Mouse (Mus musculus): ENCODE measurements around the gene Tnr. TPM values are rescaled to one million over a fixed set of nuclear protein-coding genes. Genes with fewer than 3 reads are reported as not detected.

The Tnr gene
- polyA plus RNA-seq, 1 experiment from 2014 or later = 0.09 TPM

- no peak overlapping the region for H3K4me3 ChIP-seq (ENCODE audit: low read length)
- no peak overlapping the region for H3K4me2 ChIP-seq (ENCODE audit: low read depth, low read length)
- ATAC-seq (ENCODE audit: low read depth) = no peak
- no peaks in the 10 kb centered on the region for H3K36me3 ChIP-seq (ENCODE audit: control insufficient read depth, insufficient read depth, low read length)
- H3K27ac ChIP-seq (ENCODE audit: low read length) = no peak overlapping the region
- H3K9ac ChIP-seq (ENCODE audit: low read length) = no peak overlapping the region
- H3K9me3 ChIP-seq (ENCODE audit: control insufficient read depth, low read length) = no peaks in the 10 kb centered on the region
- no peaks in the 10 kb centered on the region for H3K27me3 ChIP-seq (ENCODE audit: control insufficient read depth, insufficient read depth, low read depth, low read length)
- WGBS = 35% methylated on average over 3 of the region's 3 CpGs
- H3K4me1 ChIP-seq (replicated peaks; ENCODE audit: control insufficient read depth, insufficient read depth, low read length) = no peaks in the 10 kb centered on the region
Measured at GRCm38 (mm10) chr1:159809493-159809892, 285.9 kb downstream of the Tnr start.

- no peaks in the 10 kb centered on the region for H3K4me1 ChIP-seq (replicated peaks; ENCODE audit: control insufficient read depth, insufficient read depth, low read length)
- no peak overlapping the region for H3K4me2 ChIP-seq (ENCODE audit: low read depth, low read length)
- ATAC-seq (ENCODE audit: low read depth) = no peak
- H3K9me3 ChIP-seq (ENCODE audit: control insufficient read depth, low read length) = no peaks in the 10 kb centered on the region
- H3K36me3 ChIP-seq (ENCODE audit: control insufficient read depth, insufficient read depth, low read length) = no peaks in the 10 kb centered on the region
- no peak overlapping the region for H3K4me3 ChIP-seq (ENCODE audit: low read length)
- H3K27me3 ChIP-seq (ENCODE audit: control insufficient read depth, insufficient read depth, low read depth, low read length) = no peaks in the 10 kb centered on the region
- no peak overlapping the region for H3K9ac ChIP-seq (ENCODE audit: low read length)
- H3K27ac ChIP-seq (ENCODE audit: low read length) = no peak overlapping the region
- WGBS = 72% methylated on average over 2 of the region's 2 CpGs
Measured at GRCm38 (mm10) chr1:159811805-159812204, 288.2 kb downstream of the Tnr start.

GRCm38 (mm10) chr1:159812820-159813411 is 289.3 kb downstream of the Tnr start:
- H3K4me1 ChIP-seq (replicated peaks; ENCODE audit: control insufficient read depth, insufficient read depth, low read length) = no peaks in the 10 kb centered on the region
- no peak overlapping the region for H3K27ac ChIP-seq (ENCODE audit: low read length)
- no peaks in the 10 kb centered on the region for H3K36me3 ChIP-seq (ENCODE audit: control insufficient read depth, insufficient read depth, low read length)
- peak overlapping the region; percentile 0 for H3K4me2 ChIP-seq (ENCODE audit: low read depth, low read length)
- no peak overlapping the region for H3K4me3 ChIP-seq (ENCODE audit: low read length)
- H3K9ac ChIP-seq (ENCODE audit: low read length) = no peak overlapping the region
- H3K27me3 ChIP-seq (ENCODE audit: control insufficient read depth, insufficient read depth, low read depth, low read length) = no peaks in the 10 kb centered on the region
- ATAC-seq (ENCODE audit: low read depth) = peak; percentile 82
- H3K9me3 ChIP-seq (ENCODE audit: control insufficient read depth, low read length) = no peaks in the 10 kb centered on the region
- WGBS = 9% methylated on average over 7 of the region's 8 CpGs

- 57% methylated on average over 3 of the region's 3 CpGs for WGBS
- Histone ChIP-seq H3K27me3 (ENCODE audit: control insufficient read depth, insufficient read depth, low read depth, low read length) (no peaks in the 10 kb centered on the region), H3K9me3 (ENCODE audit: control insufficient read depth, low read length) (no peaks in the 10 kb centered on the region), H3K9ac (ENCODE audit: low read length) (no peak overlapping the region), H3K27ac (ENCODE audit: low read length) (no peak overlapping the region), H3K4me2 (ENCODE audit: low read depth, low read length) (no peak overlapping the region), H3K4me1 (replicated peaks; ENCODE audit: control insufficient read depth, insufficient read depth, low read length) (no peaks in the 10 kb centered on the region), H3K4me3 (ENCODE audit: low read length) (no peak overlapping the region), H3K36me3 (ENCODE audit: control insufficient read depth, insufficient read depth, low read length) (no peaks in the 10 kb centered on the region)
- no peak for ATAC-seq (ENCODE audit: low read depth)
Measured at GRCm38 (mm10) chr1:159814348-159814747, 290.8 kb downstream of the Tnr start.

GRCm38 (mm10) chr1:159816614-159817371 is 293.2 kb downstream of the Tnr start:
- Histone ChIP-seq H3K27ac (ENCODE audit: low read length) (no peak overlapping the region), H3K9me3 (ENCODE audit: control insufficient read depth, low read length) (no peaks in the 10 kb centered on the region), H3K4me1 (replicated peaks; ENCODE audit: control insufficient read depth, insufficient read depth, low read length) (no peaks in the 10 kb centered on the region), H3K4me2 (ENCODE audit: low read depth, low read length) (no peak overlapping the region), H3K9ac (ENCODE audit: low read length) (no peak overlapping the region), H3K4me3 (ENCODE audit: low read length) (no peak overlapping the region), H3K27me3 (ENCODE audit: control insufficient read depth, insufficient read depth, low read depth, low read length) (no peaks in the 10 kb centered on the region), H3K36me3 (ENCODE audit: control insufficient read depth, insufficient read depth, low read length) (no peaks in the 10 kb centered on the region)
- no peak for ATAC-seq (ENCODE audit: low read depth)
- WGBS = 25% methylated on average over 8 of the region's 8 CpGs

- Histone ChIP-seq H3K9me3 (ENCODE audit: control insufficient read depth, low read length) (no peaks in the 10 kb centered on the region), H3K27ac (ENCODE audit: low read length) (no peak overlapping the region), H3K9ac (ENCODE audit: low read length) (no peak overlapping the region), H3K4me3 (ENCODE audit: low read length) (no peak overlapping the region), H3K4me1 (replicated peaks; ENCODE audit: control insufficient read depth, insufficient read depth, low read length) (no peaks in the 10 kb centered on the region), H3K4me2 (ENCODE audit: low read depth, low read length) (no peak overlapping the region), H3K27me3 (ENCODE audit: control insufficient read depth, insufficient read depth, low read depth, low read length) (no peaks in the 10 kb centered on the region), H3K36me3 (ENCODE audit: control insufficient read depth, insufficient read depth, low read length) (no peaks in the 10 kb centered on the region)
- no peak for ATAC-seq (ENCODE audit: low read depth)
- 45% methylated on average over 3 of the region's 3 CpGs for WGBS
Measured at GRCm38 (mm10) chr1:159819511-159819910, 295.9 kb downstream of the Tnr start.

GRCm38 (mm10) chr1:159822416-159822815 is 298.8 kb downstream of the Tnr start:
- ATAC-seq (ENCODE audit: low read depth) = no peak
- WGBS = 44% methylated on average over 2 of the region's 2 CpGs
- H3K27me3 ChIP-seq (ENCODE audit: control insufficient read depth, insufficient read depth, low read depth, low read length) = no peaks in the 10 kb centered on the region

GRCm38 (mm10) chr1:159828531-159828930 is 305.0 kb downstream of the Tnr start:
- no peaks in the 10 kb centered on the region for H3K9me3 ChIP-seq (ENCODE audit: control insufficient read depth, low read length)
- H3K4me1 ChIP-seq (replicated peaks; ENCODE audit: control insufficient read depth, insufficient read depth, low read length) = no peaks in the 10 kb centered on the region
- H3K27ac ChIP-seq (ENCODE audit: low read length) = no peak overlapping the region
- H3K4me2 ChIP-seq (ENCODE audit: low read depth, low read length) = no peak overlapping the region
- H3K27me3 ChIP-seq (ENCODE audit: control insufficient read depth, insufficient read depth, low read depth, low read length) = no peaks in the 10 kb centered on the region
- WGBS = 89% methylated on average over 2 of the region's 2 CpGs
- no peak for ATAC-seq (ENCODE audit: low read depth)
- H3K36me3 ChIP-seq (ENCODE audit: control insufficient read depth, insufficient read depth, low read length) = no peaks in the 10 kb centered on the region
- no peak overlapping the region for H3K4me3 ChIP-seq (ENCODE audit: low read length)
- no peak overlapping the region for H3K9ac ChIP-seq (ENCODE audit: low read length)

More at GRCm38 (mm10) chr1:159822416-159822815, 298.8 kb downstream of the Tnr start:
- Histone ChIP-seq H3K9ac (ENCODE audit: low read length) (no peak overlapping the region), H3K4me3 (ENCODE audit: low read length) (no peak overlapping the region), H3K36me3 (ENCODE audit: control insufficient read depth, insufficient read depth, low read length) (no peaks in the 10 kb centered on the region), H3K27ac (ENCODE audit: low read length) (no peak overlapping the region), H3K4me2 (ENCODE audit: low read depth, low read length) (no peak overlapping the region), H3K4me1 (replicated peaks; ENCODE audit: control insufficient read depth, insufficient read depth, low read length) (no peaks in the 10 kb centered on the region), H3K9me3 (ENCODE audit: control insufficient read depth, low read length) (no peaks in the 10 kb centered on the region)

GRCm38 (mm10) chr1:159833165-159833564 is 309.6 kb downstream of the Tnr start:
- no peaks in the 10 kb centered on the region for H3K9me3 ChIP-seq (ENCODE audit: control insufficient read depth, low read length)
- no peaks in the 10 kb centered on the region for H3K4me1 ChIP-seq (replicated peaks; ENCODE audit: control insufficient read depth, insufficient read depth, low read length)
- no peak overlapping the region for H3K4me2 ChIP-seq (ENCODE audit: low read depth, low read length)
- H3K36me3 ChIP-seq (ENCODE audit: control insufficient read depth, insufficient read depth, low read length) = no peaks in the 10 kb centered on the region
- 55% methylated on average over 2 of the region's 2 CpGs for WGBS
- H3K27ac ChIP-seq (ENCODE audit: low read length) = no peak overlapping the region
- no peak overlapping the region for H3K9ac ChIP-seq (ENCODE audit: low read length)
- ATAC-seq (ENCODE audit: low read depth) = no peak
- H3K27me3 ChIP-seq (ENCODE audit: control insufficient read depth, insufficient read depth, low read depth, low read length) = no peaks in the 10 kb centered on the region
- H3K4me3 ChIP-seq (ENCODE audit: low read length) = no peak overlapping the region

All from lung, embryonic 16.5 days (tissue).